Mouse (Mus musculus) C2C12 (cell line): Measurements from ENCODE around the gene Fut9. TPM values are rescaled to one million over a fixed set of nuclear protein-coding genes. Genes with fewer than 3 reads are reported as not detected.

Experiments
- H3K27me3 ChIP-seq: one replicate; pipeline ENCODE4 v1.6.1; 2011; ENCODE audit not compliant: control insufficient read depth, insufficient read depth, insufficient read length
- H3K36me3 ChIP-seq: one replicate; pipeline ENCODE4 v1.6.1; 2011; ENCODE audit not compliant: control insufficient read depth, insufficient read depth
- H3K4me3 ChIP-seq: one replicate; pipeline ENCODE4 v1.5.1; 2011; ENCODE audit warnings: mild to moderate bottlenecking, control low read depth; ENCODE audit not compliant: poor library complexity, insufficient read depth, severe bottlenecking
- H3K79me2 ChIP-seq: one replicate; pipeline ENCODE4 v1.6.1; 2011; ENCODE audit not compliant: control insufficient read depth, insufficient read depth
- H3K79me3 ChIP-seq: one replicate; pipeline ENCODE4 v1.6.1; 2011; ENCODE audit warnings: low read depth, control low read depth
- H3ac ChIP-seq: one replicate; pipeline ENCODE3; 2011; ENCODE audit warnings: low read depth; ENCODE audit not compliant: control insufficient read depth, insufficient read length
- CEBPB ChIP-seq: IDR thresholded peaks from one replicate; pipeline ENCODE4 v1.6.1; 2011; ENCODE audit warnings: low read depth, mild to moderate bottlenecking, control low read depth, moderate library complexity
- CTCF ChIP-seq: IDR thresholded peaks from one replicate; pipeline ENCODE4 v1.5.1; 2011; ENCODE audit not compliant: control insufficient read depth, insufficient read depth, insufficient read length
- FOSL1 ChIP-seq: IDR thresholded peaks from one replicate; pipeline ENCODE4 v1.8.0; 2011; ENCODE audit warnings: mild to moderate bottlenecking, low read length; ENCODE audit not compliant: poor library complexity, insufficient read depth, severe bottlenecking
- MAX ChIP-seq: IDR thresholded peaks from one replicate; pipeline ENCODE4 v1.6.1; 2011; ENCODE audit warnings: mild to moderate bottlenecking, control low read depth
- MYOD1 ChIP-seq: IDR thresholded peaks from one replicate; pipeline ENCODE4 v1.6.1; 2011; ENCODE audit warnings: low read depth; ENCODE audit not compliant: control insufficient read depth, insufficient read length
- MYOG ChIP-seq: IDR thresholded peaks from one replicate; pipeline ENCODE4 v1.6.1; 2011; ENCODE audit not compliant: control insufficient read depth, insufficient read length; ENCODE audit errors: extremely low read depth
- USF1 ChIP-seq: IDR thresholded peaks from one replicate; pipeline ENCODE4 v1.6.1; 2011; ENCODE audit warnings: low read depth, mild to moderate bottlenecking, control low read depth, moderate library complexity
- polyA plus RNA-seq: library from polyadenylated mRNA; unstranded; fragments of >200 nt; fragmentation: generic; extraction: Trizol; gene quantifications from one replicate; pipeline ENCODE4 v1.2.1, GENCODE M21; 2012; ENCODE audit warnings: missing spikeins

Gene Fut9
- polyA plus RNA-seq, 1 experiment = 0.50 TPM

GRCm38 (mm10) chr4:25645580-25645979 lies 154.5 kb downstream of the Fut9 start:
- Histone ChIP-seq H3ac (no peak overlapping the region), H3K79me3 (no peaks in the 10 kb centered on the region), H3K27me3 (no peaks in the 10 kb centered on the region), H3K79me2 (no peaks in the 10 kb centered on the region), H3K4me3 (no peak overlapping the region), H3K36me3 (no peaks in the 10 kb centered on the region)
- TF ChIP-seq MAX (no peak), MYOD1 (peak; percentile 87), FOSL1 (peak; percentile 79)

- TF ChIP-seq FOSL1 (no peak), MYOG (no peak), USF1 (no peak)
- Histone ChIP-seq H3K27me3 (no peaks in the 10 kb centered on the region), H3K36me3 (no peaks in the 10 kb centered on the region), H3K79me2 (no peaks in the 10 kb centered on the region), H3ac (no peak overlapping the region), H3K4me3 (no peak overlapping the region), H3K79me3 (no peaks in the 10 kb centered on the region)
These were observed 158.1 kb downstream of the Fut9 start for GRCm38 (mm10) chr4:25641993-25642392.

- H3K79me2 ChIP-seq = no peaks in the 10 kb centered on the region
- TF ChIP-seq MYOD1 = no peak
- TF ChIP-seq USF1 = no peak
- TF ChIP-seq MYOG = no peak
- no peak for TF ChIP-seq FOSL1
- H3K36me3 ChIP-seq = no peaks in the 10 kb centered on the region
- no peaks in the 10 kb centered on the region for H3K27me3 ChIP-seq
- H3K4me3 ChIP-seq = no peak overlapping the region
- H3ac ChIP-seq = no peak overlapping the region
- no peaks in the 10 kb centered on the region for H3K79me3 ChIP-seq
These were observed 166.8 kb downstream of the Fut9 start for GRCm38 (mm10) chr4:25633262-25633661.

GRCm38 (mm10) chr4:25628113-25628512 lies 171.9 kb downstream of the Fut9 start:
- no peak for TF ChIP-seq CEBPB
- TF ChIP-seq FOSL1 = no peak
- TF ChIP-seq MAX = no peak
- TF ChIP-seq MYOG = no peak
- TF ChIP-seq USF1 = no peak
- no peak for TF ChIP-seq MYOD1
- no peak for TF ChIP-seq CTCF
- no peaks in the 10 kb centered on the region for H3K27me3 ChIP-seq
- H3K79me3 ChIP-seq = no peaks in the 10 kb centered on the region
- H3K36me3 ChIP-seq = no peaks in the 10 kb centered on the region
- H3K4me3 ChIP-seq = no peak overlapping the region
- no peaks in the 10 kb centered on the region for H3K79me2 ChIP-seq
- no peak overlapping the region for H3ac ChIP-seq

GRCm38 (mm10) chr4:25627467-25627866 lies 172.6 kb downstream of the Fut9 start:
- Histone ChIP-seq H3K79me2 (no peaks in the 10 kb centered on the region), H3K36me3 (no peaks in the 10 kb centered on the region), H3ac (no peak overlapping the region), H3K27me3 (no peaks in the 10 kb centered on the region), H3K4me3 (no peak overlapping the region), H3K79me3 (no peaks in the 10 kb centered on the region)
- TF ChIP-seq CEBPB (no peak), FOSL1 (no peak)

GRCm38 (mm10) chr4:25627039-25627438 lies 173.0 kb downstream of the Fut9 start:
- Histone ChIP-seq H3ac (no peak overlapping the region), H3K79me3 (no peaks in the 10 kb centered on the region), H3K27me3 (no peaks in the 10 kb centered on the region), H3K79me2 (no peaks in the 10 kb centered on the region), H3K36me3 (no peaks in the 10 kb centered on the region), H3K4me3 (no peak overlapping the region)
- TF ChIP-seq CTCF = no peak
- TF ChIP-seq MYOD1 = no peak
- TF ChIP-seq MYOG = no peak
- TF ChIP-seq MAX = no peak
- TF ChIP-seq USF1 = no peak
- TF ChIP-seq CEBPB = no peak

- no peaks in the 10 kb centered on the region for H3K79me2 ChIP-seq
- H3K4me3 ChIP-seq = no peak overlapping the region
- no peaks in the 10 kb centered on the region for H3K27me3 ChIP-seq
- no peaks in the 10 kb centered on the region for H3K79me3 ChIP-seq
- H3ac ChIP-seq = no peak overlapping the region
- TF ChIP-seq MYOG (no peak), FOSL1 (peak; percentile 37), MYOD1 (peak; percentile 61), MAX (peak; percentile 16), CEBPB (peak; percentile 20)
- no peaks in the 10 kb centered on the region for H3K36me3 ChIP-seq
These were observed 176.9 kb downstream of the Fut9 start for GRCm38 (mm10) chr4:25623176-25623575.
